Mouse (Mus musculus) liver, embryonic 18 days (tissue): ENCODE measurements around the gene Esrra. TPM values are rescaled to one million over a fixed set of nuclear protein-coding genes. Genes with fewer than 3 reads are reported as not detected.

Source experiments
- polyA plus RNA-seq: library from polyadenylated mRNA; depleted of rRNA; stranded (reverse); fragments of >200 nt; gene quantifications from 2 replicates; pipeline ENCODE4 v1.2.3, GENCODE M21; 2012; rRNA removed

Esrra gene
- polyA plus RNA-seq: 10.1 and 12.5 TPM in 2 replicates

DNA sequence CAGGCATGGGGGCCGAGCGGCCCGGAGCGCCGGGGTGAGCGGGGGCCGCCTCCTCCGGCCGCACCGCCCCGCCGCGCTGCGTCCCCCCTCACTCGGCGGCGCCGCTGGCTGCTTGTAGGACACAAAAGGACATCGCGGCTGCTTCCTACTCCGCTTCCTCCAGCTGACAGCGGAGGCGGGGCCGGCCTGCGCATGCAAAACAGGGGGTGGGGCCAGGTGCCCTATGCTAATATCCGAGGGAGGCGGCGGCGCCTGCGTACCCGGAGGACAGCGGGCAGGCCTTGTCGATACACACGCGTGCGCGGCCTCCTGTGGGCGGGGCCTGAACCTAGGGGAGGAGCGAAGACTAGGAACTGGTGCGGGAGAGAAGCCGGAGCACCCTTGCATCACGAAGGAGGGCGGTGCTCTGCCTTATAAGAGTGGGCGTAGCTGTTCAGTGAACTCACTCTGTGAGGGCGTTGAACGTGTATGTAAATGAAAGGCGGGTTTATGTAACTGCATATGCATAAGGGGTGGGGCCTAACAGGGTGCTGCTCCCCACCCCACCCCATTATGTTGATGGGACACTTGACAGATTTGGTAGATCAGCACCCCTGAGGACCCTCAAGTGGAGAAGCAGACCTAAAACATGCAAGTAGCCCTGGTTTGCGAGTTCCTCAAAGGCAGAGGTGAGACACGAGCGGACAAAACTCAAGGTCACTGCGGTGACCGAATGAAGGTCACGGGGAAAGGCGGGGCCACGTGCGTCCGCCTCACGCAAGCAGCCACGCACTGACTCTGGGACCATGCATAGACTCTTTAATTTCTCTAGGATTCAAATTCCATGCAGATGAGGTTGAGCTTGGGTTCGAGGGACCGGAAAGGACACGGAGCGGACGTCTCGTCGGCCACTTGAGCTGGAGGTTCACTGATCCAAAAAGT, at the start of gene Esrra:
TSS of gene Esrra (minus strand) at position 167 of the 921 bp plus-strand sequence.

GRCm38 (mm10) chr19:6942249-6942691, 20.7 kb upstream of the Esrra start, which contains the start of gene Gpr137:
Gene Gpr137, minus strand, starts transcription at chr19:6942480.

GRCm38 (mm10) chr19:6941372-6942248, 20.0 kb upstream of the Esrra start, which contains the start of gene Bad:
Gene Bad, plus strand, starts transcription at chr19:6941861.

GRCm38 (mm10) chr19:6934195-6934977, 12.8 kb upstream of the Esrra start, which contains the start of gene Kcnk4:
Gene Kcnk4, minus strand, starts transcription at chr19:6934515.

GRCm38 (mm10) chr19:6925307-6925573, 3.6 kb upstream of the Esrra start, which contains the start of gene Catsperz:
Gene Catsperz, minus strand, starts transcription at chr19:6925380.

GRCm38 (mm10) chr19:6909507-6910289, 11.9 kb downstream of the Esrra start, which contains the start of the genes Trmt112 and Prdx5:
Gene Trmt112, plus strand, starts transcription at chr19:6909698.
Gene Prdx5, minus strand, starts transcription at chr19:6910106.

Other genes starting within 250 kb of the Esrra start
- 3.1 and 3.5 TPM in 2 replicates for gene Rps6ka4, start 81.2 kb downstream of the Esrra start, polyA plus RNA-seq
- gene Ccdc88b, start 63.6 kb downstream of the Esrra start, polyA plus RNA-seq: 6.4 and 6.7 TPM in 2 replicates
- 55.7 and 59.3 TPM in 2 replicates for gene Trmt112, start 12.1 kb downstream of the Esrra start, polyA plus RNA-seq
- 267 and 283 TPM in 2 replicates for gene Prdx5, start 11.7 kb downstream of the Esrra start, polyA plus RNA-seq
- 0.08 and 0.10 TPM in 2 replicates for gene Catsperz, start 3.6 kb upstream of the Esrra start, polyA plus RNA-seq
- 0.03 TPM in 1 of 2 replicates, not detected in the other for gene Kcnk4, start 12.7 kb upstream of the Esrra start, polyA plus RNA-seq
- gene Bad, start 20.0 kb upstream of the Esrra start, polyA plus RNA-seq: 22.7 and 23.0 TPM in 2 replicates
- gene Gpr137, start 20.7 kb upstream of the Esrra start, polyA plus RNA-seq: 11.6 and 11.9 TPM in 2 replicates
- 40.3 and 42.2 TPM in 2 replicates for gene Ppp1r14b, start 53.2 kb upstream of the Esrra start, polyA plus RNA-seq
- gene Plcb3, start 54.7 kb upstream of the Esrra start, polyA plus RNA-seq: 9.5 and 12.1 TPM in 2 replicates
- gene Fkbp2, start 58.7 kb upstream of the Esrra start, polyA plus RNA-seq: 61.8 and 67.5 TPM in 2 replicates
- 8.7 and 9.8 TPM in 2 replicates for gene Vegfb, start 65.8 kb upstream of the Esrra start, polyA plus RNA-seq
- 10.4 and 11.7 TPM in 2 replicates for gene Dnajc4, start 70.8 kb upstream of the Esrra start, polyA plus RNA-seq
- 9.5 TPM in 2 replicates for gene Nudt22, start 74.3 kb upstream of the Esrra start, polyA plus RNA-seq
- gene Trpt1, start 74.3 kb upstream of the Esrra start, polyA plus RNA-seq: 3.1 and 3.2 TPM in 2 replicates
- 47.6 and 60.3 TPM in 2 replicates for gene Fermt3, start 97.7 kb upstream of the Esrra start, polyA plus RNA-seq
- 57.8 and 59.8 TPM in 2 replicates for gene Stip1, start 118.2 kb upstream of the Esrra start, polyA plus RNA-seq
- gene Macrod1, start 135.0 kb upstream of the Esrra start, polyA plus RNA-seq: 10.4 and 11.4 TPM in 2 replicates
- 0.02 and 0.04 TPM in 2 replicates for gene Flrt1, start 183.9 kb upstream of the Esrra start, polyA plus RNA-seq